Mouse (Mus musculus): ENCODE data around the gene Prmt9. TPM values are rescaled to one million over a fixed set of nuclear protein-coding genes. Genes with fewer than 3 reads are reported as not detected.
A peak's percentile ranks its signal among the peaks of the same experiment; 100 is the strongest.

Gene Prmt9
- polyA plus RNA-seq, 1 experiment from 2014 or later: 25.6 TPM

DNA sequence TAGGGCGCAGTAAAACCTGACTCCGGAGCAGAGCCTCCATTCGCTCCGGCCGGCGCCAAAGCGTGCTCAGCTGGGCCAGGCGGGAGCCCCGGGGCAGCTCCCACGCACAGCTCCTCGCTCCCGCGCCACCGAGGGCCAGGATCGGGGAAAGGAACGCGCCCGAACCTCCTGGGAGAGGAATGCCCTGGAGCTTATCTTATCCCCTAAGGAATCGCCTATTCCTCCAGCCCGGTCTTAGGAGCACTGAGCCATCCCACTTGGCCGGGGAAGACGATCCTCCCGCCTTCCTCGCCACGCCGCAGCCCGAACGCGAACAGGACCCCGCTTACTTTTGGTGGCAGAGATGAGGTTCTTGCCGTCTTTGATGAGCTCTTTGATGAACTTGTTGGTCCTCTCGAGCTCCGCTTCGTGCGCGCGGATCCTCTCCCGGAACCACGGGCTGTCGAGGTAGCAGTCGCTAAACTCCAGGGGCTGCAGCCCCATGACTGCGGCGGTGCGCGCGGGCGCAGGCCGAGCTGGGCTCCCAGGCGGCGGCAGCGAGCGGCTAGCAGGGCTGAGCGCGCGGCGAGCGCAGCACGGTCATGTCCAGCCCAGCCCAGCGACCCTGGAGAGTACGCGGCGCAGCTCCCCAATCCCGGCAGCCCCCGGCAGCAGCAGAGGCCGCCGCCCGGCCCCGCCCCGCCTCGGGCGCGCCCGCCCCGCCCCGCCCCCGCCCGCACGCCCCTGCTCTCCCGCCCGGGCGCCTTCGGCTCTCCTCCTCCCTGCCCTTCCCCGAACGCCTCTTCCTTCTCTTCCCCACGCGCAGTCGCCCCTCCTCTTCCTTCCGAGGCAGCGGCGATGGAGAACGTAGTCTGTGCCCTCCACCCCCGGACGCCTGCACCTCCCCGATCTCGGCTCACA is 31.6 kb upstream of the Prmt9 start, which contains the start of gene Arhgap10:
Arhgap10 (minus strand) TSS at position 653 of the 900 bp plus-strand sequence.
- Histone ChIP-seq H3K4me2 (replicated peaks) (peak within 1 kb of the TSS; percentile 98), H3K4me3 (peak within 1 kb of the TSS; percentile 82), H3K27me3 (peaks cover 7% of the 10 kb centered on the region), H3K4me1 (peaks cover 12% of the 10 kb centered on the region), H3K9me3 (no peaks in the 10 kb centered on the region), H3K36me3 (no peaks in the 10 kb centered on the region), H3K27ac (replicated peaks) (peak within 1 kb of the TSS; percentile 42), H3K9ac (replicated peaks) (peak within 1 kb of the TSS; percentile 69)
- ATAC-seq (replicated peaks): peak; percentile 92
- WGBS: under 1% methylated on average over 50 of the region's 95 CpGs

- peak; percentile 76 for ATAC-seq (replicated peaks)
- no peaks in the 10 kb centered on the region for H3K36me3 ChIP-seq
- 4% methylated on average over 33 of the region's 33 CpGs for WGBS
- H3K4me2 ChIP-seq (replicated peaks): peak overlapping the region; percentile 98
- peak overlapping the region; percentile 42; the same call in 1 of the 2 replicates for H3K27ac ChIP-seq (replicated peaks)
- peaks cover 12% of the 10 kb centered on the region for H3K4me1 ChIP-seq
- peaks cover 7% of the 10 kb centered on the region for H3K27me3 ChIP-seq
- peak overlapping the region; percentile 82 for H3K4me3 ChIP-seq
- no peaks in the 10 kb centered on the region for H3K9me3 ChIP-seq
- H3K9ac ChIP-seq (replicated peaks): peak overlapping the region; percentile 69
Measured at GRCm38 (mm10) chr8:77518201-77519115, 30.7 kb upstream of the Prmt9 start.

DNA sequence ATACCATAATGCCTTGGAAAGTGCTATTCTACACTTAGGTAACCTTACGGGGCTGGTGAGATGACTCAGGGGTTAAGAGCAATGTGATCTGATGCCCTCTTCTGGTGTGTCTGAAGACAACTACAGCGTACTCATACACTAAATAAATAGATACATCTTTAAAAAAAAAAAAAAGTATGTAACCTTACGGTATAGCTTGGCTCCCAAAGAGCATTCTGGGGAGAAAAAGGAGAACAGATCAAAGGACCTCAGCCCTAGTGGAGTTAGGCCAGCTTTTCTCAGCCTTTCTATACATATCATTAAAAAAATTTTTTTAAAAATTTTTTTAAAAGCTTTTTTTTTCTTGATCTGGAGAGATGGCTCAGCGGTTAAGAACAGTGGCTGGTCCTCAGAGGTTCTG is 28.6 kb upstream of the Prmt9 start:
- no peak overlapping the region for H3K27ac ChIP-seq (replicated peaks)
- no peak overlapping the region for H3K4me2 ChIP-seq (replicated peaks)
- no peak overlapping the region for H3K4me3 ChIP-seq
- no peaks in the 10 kb centered on the region for H3K9me3 ChIP-seq
- 93% methylated on average over 4 of the region's 4 CpGs for WGBS
- no peak overlapping the region for H3K9ac ChIP-seq (replicated peaks)
- no peak for ATAC-seq (replicated peaks)
- H3K4me1 ChIP-seq: peaks cover 12% of the 10 kb centered on the region
- no peaks in the 10 kb centered on the region for H3K36me3 ChIP-seq
- H3K27me3 ChIP-seq: peaks cover 3% of the 10 kb centered on the region; the same call in 1 of the 2 replicates

DNA sequence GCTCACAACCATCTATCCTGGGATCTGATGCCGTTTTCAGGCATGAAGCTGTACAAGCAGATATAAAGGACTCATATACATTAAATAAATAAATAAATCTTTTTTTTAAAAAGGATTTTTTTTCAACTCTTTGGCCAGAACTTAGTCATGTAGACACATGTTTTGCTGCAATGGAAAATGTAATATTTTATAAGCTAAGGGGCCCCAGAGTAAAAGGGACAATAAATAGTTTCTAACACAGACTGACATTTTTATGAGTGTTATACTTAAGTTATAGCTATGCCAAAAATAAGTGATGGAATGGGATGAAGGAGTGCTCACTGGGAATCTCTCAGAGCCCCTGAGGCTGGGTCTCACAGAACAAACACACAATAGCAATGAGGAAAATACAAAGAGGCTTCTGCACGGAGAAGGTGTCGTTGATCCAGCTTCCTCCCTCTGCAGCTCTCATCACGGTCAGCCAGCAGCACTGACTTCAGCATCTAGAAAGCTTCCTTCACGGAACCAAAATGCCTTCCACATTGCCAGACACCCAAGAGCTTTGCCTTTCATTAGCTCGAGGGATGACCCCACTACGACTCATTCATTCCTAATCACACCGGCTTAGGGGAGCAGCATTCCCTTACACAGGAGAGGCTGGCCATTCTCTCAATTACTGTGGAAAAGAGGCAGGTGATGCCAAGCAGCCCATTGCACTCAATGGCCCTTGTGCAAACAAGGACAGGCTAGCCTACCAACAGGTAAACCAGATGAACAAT is 28.0 kb upstream of the Prmt9 start:
- Histone ChIP-seq H3K9me3 (no peaks in the 10 kb centered on the region), H3K27me3 (peaks cover 3% of the 10 kb centered on the region; the same call in 1 of the 2 replicates), H3K4me1 (peaks cover 12% of the 10 kb centered on the region), H3K4me2 (replicated peaks) (no peak overlapping the region), H3K4me3 (no peak overlapping the region), H3K36me3 (no peaks in the 10 kb centered on the region), H3K27ac (replicated peaks) (no peak overlapping the region), H3K9ac (replicated peaks) (no peak overlapping the region)
- 76% methylated on average over 8 of the region's 8 CpGs for WGBS
- no peak for ATAC-seq (replicated peaks)

DNA sequence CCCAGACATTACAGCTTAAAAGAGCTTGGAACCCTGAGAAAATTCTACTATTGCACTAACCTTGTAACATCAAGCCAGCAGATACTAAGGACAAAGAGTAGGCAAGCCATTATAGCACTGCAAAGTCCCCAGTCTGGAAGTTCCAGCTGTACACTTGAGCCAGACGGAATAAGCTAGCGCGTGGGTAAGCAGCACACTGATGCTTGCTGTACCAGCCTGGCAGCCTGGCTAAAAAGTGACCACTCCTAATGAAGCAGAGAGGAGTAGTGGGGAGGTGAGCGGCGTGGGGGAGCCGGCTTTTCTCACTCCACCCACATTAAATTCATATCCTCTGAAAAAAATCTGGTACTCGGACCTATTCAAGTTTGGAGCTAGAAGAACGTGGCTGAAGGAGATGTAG is 26.2 kb upstream of the Prmt9 start:
- Histone ChIP-seq H3K9ac (replicated peaks) (no peak overlapping the region), H3K4me2 (replicated peaks) (no peak overlapping the region), H3K27me3 (0 out of 2 replicates have a peak, but pooled peaks cover 3% of the 10 kb centered on the region), H3K4me3 (no peak overlapping the region), H3K4me1 (peaks cover 6% of the 10 kb centered on the region; the same call in 1 of the 2 replicates), H3K9me3 (no peaks in the 10 kb centered on the region), H3K36me3 (no peaks in the 10 kb centered on the region), H3K27ac (replicated peaks) (no peak overlapping the region)
- no peak for ATAC-seq (replicated peaks)
- whole genome bisulfite sequencing: 88% methylated on average over 8 of the region's 8 CpGs

- Histone ChIP-seq H3K4me3 (no peak overlapping the region), H3K4me1 (no peaks in the 10 kb centered on the region), H3K9ac (replicated peaks) (no peak overlapping the region), H3K9me3 (no peaks in the 10 kb centered on the region), H3K36me3 (no peaks in the 10 kb centered on the region), H3K27ac (replicated peaks) (no peak overlapping the region), H3K4me2 (replicated peaks) (no peak overlapping the region), H3K27me3 (0 out of 2 replicates have a peak, but pooled peaks cover 3% of the 10 kb centered on the region)
- no peak for ATAC-seq (replicated peaks)
- WGBS: 87% methylated on average over 14 of the region's 14 CpGs
Measured at GRCm38 (mm10) chr8:77524018-77524615, 25.1 kb upstream of the Prmt9 start.

- 88% methylated on average over 2 of the region's 2 CpGs for WGBS
- 0 out of 2 replicates have a peak, but pooled peaks cover 3% of the 10 kb centered on the region for H3K27me3 ChIP-seq
- H3K9me3 ChIP-seq: no peaks in the 10 kb centered on the region
- ATAC-seq (replicated peaks): no peak
- no peak overlapping the region for H3K4me3 ChIP-seq
- H3K27ac ChIP-seq (replicated peaks): no peak overlapping the region
- no peak overlapping the region for H3K9ac ChIP-seq (replicated peaks)
- no peaks in the 10 kb centered on the region for H3K4me1 ChIP-seq
- H3K4me2 ChIP-seq (replicated peaks): no peak overlapping the region
- no peaks in the 10 kb centered on the region for H3K36me3 ChIP-seq
Measured at GRCm38 (mm10) chr8:77524906-77525305, 24.3 kb upstream of the Prmt9 start.

- no peaks in the 10 kb centered on the region for H3K4me1 ChIP-seq
- no peaks in the 10 kb centered on the region for H3K9me3 ChIP-seq
- no peak overlapping the region for H3K4me2 ChIP-seq (replicated peaks)
- H3K9ac ChIP-seq (replicated peaks): no peak overlapping the region
- no peaks in the 10 kb centered on the region for H3K27me3 ChIP-seq
- no peak overlapping the region for H3K27ac ChIP-seq (replicated peaks)
- WGBS: 76% methylated on average over 8 of the region's 8 CpGs
- no peak for ATAC-seq (replicated peaks)
- no peak overlapping the region for H3K4me3 ChIP-seq
- H3K36me3 ChIP-seq: no peaks in the 10 kb centered on the region
Measured at GRCm38 (mm10) chr8:77526130-77526529, 23.1 kb upstream of the Prmt9 start.

GRCm38 (mm10) chr8:77534358-77534992 is 14.7 kb upstream of the Prmt9 start:
- WGBS: 70% methylated on average over 8 of the region's 8 CpGs
- Histone ChIP-seq H3K4me2 (replicated peaks) (no peak overlapping the region), H3K9me3 (no peaks in the 10 kb centered on the region), H3K9ac (replicated peaks) (no peak overlapping the region), H3K4me1 (no peaks in the 10 kb centered on the region), H3K27me3 (no peaks in the 10 kb centered on the region), H3K36me3 (no peaks in the 10 kb centered on the region), H3K4me3 (no peak overlapping the region), H3K27ac (replicated peaks) (no peak overlapping the region)
- peak; percentile 6; the same call in 1 of the 2 replicates for ATAC-seq (replicated peaks)

GRCm38 (mm10) chr8:77535026-77535595 is 14.1 kb upstream of the Prmt9 start:
- no peaks in the 10 kb centered on the region for H3K36me3 ChIP-seq
- no peak overlapping the region for H3K4me3 ChIP-seq
- peak; percentile 64 for ATAC-seq (replicated peaks)
- no peak overlapping the region for H3K9ac ChIP-seq (replicated peaks)
- no peak overlapping the region for H3K4me2 ChIP-seq (replicated peaks)
- H3K9me3 ChIP-seq: no peaks in the 10 kb centered on the region
- no peak overlapping the region for H3K27ac ChIP-seq (replicated peaks)
- 85% methylated on average over 5 of the region's 5 CpGs for WGBS
- H3K4me1 ChIP-seq: no peaks in the 10 kb centered on the region
- H3K27me3 ChIP-seq: no peaks in the 10 kb centered on the region

All from forebrain, embryonic 15.5 days (tissue).